Mouse (Mus musculus) spleen, adult 18-20 months (tissue): ENCODE data around the gene Ak4.
"Not testable (repeated sequence)": the region's sequence is repeated elsewhere in the genome, so short reads cannot be mapped to it uniquely, and the experiment has no call there.

Source experiments
- DNase-seq, 2 experiments: peaks; one replicate each; pipeline ENCODE4 v3.0.0; 2022; ENCODE audit warnings: mixed read lengths in 2 of 2

Ak4 gene

DNA sequence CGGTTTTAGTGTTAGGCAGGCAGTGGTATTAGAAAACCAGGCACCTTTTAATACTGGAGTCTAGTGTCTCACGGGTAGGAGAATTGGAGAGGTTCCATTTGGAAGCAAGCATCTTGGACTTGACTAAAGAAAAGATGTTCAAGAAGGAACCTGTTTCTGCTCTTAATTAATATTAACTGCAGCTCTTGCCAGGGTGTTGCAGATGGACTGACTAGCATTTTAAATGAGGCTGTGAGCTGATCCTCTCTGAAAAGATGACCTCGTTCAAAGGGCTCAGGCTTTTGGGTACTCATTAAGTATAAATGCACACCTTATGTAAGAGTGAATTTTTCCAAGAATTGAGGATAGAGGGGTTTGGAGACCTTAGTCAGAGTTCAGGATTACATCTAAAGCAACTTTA lies 5.4 kb downstream of the Ak4 start:
- DNase-seq, result no peak

DNA sequence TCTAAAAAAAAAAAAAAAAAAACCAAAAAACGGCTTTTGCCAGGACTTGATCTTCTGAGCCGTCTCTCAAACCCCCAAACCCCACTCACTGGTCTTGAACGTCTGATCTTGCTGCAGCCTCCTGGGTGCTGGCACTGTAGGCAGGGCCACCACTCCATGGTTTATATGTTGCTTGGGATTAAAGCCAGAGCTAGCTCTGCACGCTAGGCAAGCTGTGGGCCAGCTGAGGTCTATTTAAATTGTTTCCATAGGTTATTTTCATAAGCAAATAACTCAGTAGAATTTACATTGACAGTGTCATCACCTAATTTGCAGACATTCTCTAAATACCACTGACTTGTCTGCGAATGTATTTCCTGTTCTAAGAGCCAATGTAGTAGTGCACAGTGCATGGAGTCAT lies 6.0 kb downstream of the Ak4 start:
- DNase-seq, result no peak

DNA sequence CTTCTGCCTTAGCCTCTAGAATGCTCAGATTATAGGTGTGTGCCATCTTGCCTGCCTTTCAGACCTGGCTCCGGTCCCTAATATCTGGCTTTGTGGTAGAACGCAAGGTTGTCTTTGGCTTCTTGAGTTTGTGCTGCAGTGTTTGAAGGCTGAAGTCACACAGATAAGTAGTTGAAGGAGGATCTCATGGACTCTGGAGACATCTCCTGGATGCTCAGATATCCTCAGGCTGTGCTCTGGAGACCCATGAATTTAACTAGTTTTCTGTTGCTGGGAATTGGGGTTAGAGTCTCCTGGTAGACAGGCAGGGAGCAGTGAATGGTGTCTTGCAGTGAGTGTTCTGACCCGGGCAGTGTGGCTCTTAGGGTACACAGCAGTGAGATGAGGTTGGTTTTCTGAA lies 6.6 kb downstream of the Ak4 start:
- DNase-seq, result no peak

DNA sequence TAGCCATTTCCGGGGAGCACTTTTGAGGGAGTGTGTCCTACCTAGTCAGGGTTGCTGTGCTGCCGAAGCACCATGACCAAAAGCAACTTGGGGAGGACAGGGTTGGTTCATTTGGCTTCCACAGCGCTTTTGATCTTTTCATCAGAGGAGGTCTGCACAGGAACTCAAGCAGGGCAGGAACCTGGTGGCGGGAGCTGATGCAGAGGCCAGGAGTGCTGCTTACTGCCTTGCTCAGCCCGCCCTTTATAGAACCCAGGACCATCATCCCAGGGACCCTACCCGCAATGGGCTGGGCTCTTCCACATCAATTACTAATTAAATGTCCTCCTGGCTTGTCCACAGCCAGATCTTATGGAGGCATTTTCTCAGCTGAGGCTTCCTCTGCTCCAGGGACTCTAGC lies 7.5 kb downstream of the Ak4 start:
- no peak for DNase-seq

DNA sequence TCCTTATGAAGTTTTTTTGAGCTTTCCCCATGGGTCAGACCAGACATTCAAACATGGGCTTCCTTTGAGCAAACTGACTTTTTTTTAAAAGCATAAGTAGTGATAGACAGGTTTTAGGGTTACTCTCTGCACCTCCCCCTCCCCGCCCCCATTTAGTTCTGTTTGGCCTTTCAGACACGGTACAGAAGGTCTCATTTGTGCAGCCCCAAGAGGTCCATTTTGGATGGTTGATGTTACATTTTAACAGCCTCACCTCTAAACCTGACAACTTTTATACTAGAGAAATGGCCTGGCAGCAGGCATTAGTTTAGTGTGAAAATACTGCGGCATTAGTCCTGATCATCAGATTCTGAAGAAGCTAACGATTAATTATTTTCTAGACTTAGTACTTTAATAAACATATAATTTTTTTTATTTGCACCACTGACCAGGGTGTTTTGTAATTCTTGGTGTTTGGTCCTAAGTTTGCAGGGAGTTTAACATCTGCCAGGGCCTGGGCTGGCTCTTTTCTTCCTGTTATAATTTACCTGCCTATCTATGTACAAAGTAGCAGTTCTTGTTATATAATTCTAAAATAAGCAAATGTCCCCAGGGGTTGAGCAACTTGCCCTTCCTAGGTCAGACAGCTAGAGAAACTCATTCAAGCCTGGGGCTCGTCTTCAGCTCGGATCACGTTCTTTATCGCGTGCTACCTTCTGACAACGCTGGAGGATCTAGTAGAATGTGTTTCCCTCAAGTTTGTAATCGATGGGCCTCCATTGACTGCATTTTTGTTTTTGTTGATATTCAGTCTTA lies 9.0 kb downstream of the Ak4 start:
- no peak for DNase-seq

DNA sequence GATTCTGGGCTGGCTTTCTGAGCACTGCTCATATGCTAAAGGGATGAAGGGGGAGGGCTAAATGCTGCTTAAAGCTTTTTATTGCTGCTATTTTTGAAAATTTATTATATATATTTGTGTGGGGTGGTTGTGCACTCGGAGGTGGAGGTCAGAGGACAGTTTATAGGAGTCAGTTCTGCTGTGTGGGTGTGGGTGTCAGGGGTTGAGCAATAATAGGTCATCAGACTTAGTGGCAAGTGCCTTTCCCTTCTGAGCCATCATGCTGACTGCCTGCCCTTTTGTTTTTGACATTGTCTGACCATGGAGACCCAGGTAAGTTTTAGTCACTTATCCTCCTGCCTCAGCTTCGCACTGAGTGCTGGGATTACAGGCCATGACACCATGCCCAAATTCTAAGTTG lies 10.0 kb downstream of the Ak4 start:
- DNase-seq, result no peak

DNA sequence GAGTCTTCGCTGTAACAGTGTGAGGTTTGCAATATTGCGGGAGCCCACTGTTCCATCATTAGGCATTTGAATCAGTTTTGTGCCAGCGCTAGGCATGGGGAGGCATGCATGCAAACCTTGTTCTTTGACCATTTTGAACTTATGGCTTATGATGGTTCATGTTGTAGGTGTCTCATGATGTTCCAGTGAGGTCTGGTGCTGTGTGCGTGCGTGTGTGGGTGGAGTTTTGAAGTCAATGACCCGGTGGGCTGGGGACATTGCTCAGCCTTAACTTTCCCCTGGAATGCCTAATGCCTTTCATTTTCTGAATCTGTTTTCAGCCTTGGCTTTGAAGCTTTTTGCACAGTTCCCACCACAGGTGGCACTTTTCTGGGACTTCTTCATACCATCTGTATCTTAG lies 10.9 kb downstream of the Ak4 start:
- DNase-seq, result no peak

DNA sequence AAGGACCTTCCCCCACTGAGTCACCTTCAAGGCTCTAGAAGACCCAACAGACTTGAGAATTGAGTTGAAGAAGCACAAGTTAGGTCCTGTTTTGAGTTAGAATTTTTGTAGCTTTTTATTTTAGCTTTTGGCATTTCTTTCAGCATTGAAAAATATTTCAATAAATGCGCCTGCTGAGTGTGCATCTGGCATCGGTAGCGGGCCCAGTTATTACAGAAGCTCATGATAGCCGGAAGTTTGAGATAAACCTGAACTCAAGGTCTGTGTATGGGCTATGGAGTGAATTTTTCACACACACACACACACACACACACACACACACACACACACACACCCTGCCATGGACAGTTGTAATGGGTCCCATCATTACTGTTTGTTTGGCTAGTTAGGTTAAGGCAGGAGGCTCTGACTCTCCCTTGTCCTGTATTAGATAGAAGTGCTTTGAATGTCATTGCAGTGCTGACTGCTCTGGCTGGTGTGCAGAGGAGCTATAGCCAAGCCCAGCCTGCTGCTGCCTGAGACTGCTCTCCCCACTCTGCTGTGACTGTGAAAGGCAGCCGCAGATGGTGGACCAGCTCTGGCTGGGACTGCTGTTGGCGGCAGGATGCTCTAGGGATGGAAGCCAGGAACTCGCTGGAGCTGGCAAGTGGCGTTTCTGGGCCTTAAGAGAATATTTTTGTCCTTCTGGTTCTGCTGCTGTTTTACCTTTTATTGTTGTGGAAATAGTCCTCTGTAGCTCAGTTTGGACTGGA lies 17.9 kb downstream of the Ak4 start:
- DNase-seq, result no peak

DNA sequence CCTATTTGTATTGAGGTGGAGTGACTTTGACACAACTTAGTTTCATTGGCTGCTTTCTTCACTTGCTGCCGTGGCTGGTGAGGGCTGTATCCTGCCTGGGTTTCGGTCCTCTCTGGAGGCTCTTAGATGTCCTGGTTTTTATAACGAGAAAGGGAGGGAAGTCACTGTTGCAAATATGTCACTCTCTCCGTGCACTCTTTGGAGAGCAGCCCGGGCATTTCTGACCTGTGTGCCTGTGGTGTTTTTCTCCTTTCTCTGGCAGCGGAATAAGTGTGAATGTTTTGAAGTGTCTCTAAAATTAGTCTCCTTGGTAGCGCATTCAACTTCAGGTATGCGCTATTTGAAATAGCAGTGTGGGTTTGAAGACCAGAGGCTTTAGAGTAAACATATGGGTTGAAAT lies 19.2 kb downstream of the Ak4 start:
- no peak for DNase-seq

DNA sequence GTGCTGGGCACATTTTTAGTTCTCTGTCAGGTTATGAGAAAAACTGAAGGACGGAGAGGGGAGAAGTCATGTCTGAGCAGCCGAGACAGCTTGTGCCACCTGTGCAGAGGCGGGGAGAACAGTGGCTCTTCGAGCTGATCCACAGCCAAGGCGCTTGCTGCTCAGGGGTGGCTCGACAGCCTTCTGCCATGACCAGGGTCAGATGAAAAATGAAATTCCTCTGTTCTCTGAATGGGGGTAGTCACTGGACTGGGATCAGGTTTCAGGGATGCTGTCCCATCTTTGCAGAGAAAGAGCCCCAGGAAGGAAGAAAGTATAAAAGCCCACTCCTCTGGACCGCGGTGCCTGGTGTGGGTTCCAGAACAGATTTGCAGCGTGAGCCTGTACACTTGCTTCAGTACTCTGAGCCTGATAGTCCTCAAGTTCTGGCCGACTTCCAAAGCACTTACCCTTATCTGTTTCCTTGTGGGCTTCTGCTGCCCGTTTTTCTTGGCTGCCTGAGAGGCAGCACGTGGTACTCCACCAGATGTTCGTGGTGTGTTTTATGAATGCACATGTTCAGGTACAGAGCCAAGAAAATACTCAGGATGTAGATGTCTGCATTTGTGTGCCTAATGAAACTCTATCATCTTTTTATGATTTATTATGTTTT lies 20.8 kb downstream of the Ak4 start:
- no peak for DNase-seq

DNA sequence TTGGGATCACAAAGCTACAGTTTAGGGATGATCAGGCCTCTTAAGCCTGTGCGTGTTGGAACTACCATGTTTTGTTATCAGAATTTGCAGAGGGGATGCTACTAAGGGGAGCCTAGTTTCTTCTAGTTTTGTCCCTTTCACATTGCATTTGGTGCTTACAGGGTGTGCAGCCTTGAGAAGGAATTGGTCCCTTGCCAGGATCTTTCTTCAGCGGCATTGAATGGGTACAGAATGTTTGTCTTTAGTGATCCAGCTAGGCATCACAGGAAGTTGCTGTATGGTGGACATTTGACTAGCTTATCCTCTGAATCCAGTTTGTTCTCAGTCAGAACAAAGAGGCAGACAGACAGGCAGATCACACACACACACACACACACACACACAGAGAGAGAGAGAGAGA lies 23.7 kb downstream of the Ak4 start:
- DNase-seq, result no peak

DNA sequence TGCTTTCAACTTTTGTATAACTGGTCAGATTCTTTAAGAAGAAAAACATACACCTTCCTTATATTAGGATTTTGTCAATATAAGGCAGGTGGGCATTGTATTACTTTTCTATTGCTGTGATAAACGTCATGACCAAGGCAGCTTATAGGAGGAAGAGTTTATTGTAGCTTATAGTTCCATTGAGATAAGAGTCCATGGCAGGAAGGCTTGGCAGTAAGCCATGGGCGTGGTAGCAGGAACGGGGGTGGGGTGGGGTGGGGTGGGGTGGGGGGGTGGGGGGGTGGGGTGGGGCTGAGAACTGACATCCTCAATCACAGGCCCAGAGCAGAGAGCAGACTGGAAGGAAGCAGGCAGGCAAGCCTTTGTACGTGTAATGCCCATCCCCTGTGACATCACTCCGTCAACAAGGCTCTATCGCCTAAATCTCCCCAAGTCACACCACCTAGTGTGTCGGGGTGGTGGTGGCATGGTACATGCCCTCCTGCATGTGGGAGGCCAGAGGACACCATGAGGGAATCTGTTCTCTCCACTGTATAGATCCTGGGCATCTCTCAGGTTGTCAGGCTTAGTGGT lies 24.4 kb downstream of the Ak4 start:
- no peak for DNase-seq

DNA sequence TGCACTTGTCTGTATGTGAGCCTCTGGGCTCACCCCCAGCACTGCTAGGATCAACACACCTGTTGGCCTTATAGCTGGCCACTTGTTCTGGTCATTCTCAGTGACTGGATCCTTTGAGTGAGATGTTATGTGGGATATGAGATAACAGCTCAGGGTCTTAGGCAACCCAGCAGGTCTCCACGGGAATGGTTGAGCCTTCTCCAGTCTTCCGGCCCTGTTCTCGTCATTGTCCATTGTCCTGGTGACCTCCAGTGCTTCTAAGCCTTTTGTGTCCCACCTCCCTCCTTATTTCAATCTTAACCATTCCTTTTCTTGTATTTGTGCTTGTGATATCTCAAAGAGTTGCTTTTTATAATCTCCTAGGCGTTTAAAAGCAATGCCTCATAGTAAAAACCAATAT lies 26.6 kb downstream of the Ak4 start:
- no peak for DNase-seq

DNA sequence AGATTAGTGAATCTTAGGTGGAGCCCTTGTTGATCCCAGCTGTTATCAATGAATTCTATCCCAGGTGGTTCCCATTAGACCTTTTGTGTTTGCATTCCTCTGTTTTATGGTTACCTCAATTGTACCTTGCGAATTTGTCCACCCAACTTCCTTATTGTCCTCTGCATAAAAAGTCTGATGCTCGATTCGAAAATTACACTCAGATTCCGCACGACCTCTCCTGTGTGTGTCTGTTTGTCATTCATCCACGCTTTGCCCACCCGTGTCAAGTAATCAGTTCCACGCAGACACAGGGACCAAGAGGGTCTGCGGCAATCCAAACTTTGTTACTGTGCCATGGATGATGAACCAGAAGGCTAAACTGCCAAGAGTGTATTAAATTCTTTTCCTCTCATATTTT lies 27.5 kb downstream of the Ak4 start:
- DNase-seq, result not testable (repeated sequence)

DNA sequence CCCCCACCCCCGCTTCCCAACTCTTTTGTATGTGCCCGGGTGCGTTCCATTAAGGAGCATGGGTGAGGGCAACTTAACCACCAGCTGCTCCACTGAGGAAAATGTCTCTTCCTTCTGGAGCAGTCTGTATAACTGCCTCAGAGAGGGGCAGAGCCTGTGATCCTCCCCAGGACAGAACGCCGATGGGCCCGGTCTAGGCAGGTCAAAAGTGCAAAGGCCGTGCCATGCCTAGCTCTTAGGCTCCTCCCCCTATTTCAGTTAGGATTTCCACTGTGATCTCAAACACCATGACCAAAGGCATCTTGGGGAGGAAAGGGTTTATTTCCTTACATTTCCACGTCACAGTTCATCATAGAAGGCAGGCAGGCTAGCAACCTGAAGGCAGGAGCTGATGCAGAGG lies 29.6 kb downstream of the Ak4 start:
- no peak for DNase-seq

DNA sequence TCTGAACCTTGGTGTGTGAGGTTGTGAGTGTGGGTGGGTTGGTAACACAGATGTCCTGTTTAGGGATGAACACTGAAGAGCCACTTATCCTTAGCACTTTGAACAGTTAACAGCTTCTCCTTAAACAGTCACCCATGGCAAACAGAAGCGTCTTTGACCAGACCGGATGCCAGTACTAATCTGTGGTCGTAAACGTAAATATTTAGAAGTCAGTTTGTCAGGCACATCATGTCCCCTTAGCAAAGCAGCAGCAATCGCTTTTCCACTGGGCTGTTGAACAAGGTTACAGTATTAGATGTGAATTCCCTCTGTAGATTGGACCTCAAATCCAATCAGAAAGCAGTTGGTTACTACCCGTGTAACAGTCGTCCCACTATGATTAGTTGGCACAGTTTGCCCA lies 30.3 kb downstream of the Ak4 start:
- DNase-seq, result no peak

DNA sequence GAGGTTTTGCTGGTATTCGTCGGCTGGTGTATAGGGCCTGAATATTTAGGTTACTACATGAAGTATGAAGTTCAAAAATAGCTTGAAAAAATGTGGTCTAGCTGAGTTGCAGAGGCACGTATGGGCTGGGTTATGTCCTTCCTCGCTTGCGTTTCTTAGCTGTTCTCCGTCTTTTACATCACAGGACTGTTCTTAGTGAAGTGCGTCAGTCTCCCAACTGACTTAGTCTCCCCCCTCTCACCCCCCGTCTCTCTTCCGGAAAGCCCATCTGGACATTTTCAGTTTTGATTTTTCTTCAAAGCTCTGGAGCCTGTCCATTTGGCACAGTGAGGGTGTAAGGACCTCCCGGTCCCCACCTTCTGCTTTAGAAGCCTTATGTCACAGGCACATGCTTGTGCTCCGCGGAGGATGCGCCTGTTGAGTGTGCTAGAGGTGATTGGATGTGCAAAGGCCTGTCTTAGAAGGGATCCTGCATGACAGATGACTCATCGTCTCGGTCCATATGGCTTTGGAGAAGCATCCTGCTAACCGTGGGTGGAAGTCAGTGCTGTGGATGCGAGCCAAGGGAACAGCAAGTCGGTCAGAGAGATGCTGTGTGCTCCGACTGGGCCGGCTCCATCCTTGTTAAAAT lies 31.2 kb downstream of the Ak4 start:
- no peak for DNase-seq

DNA sequence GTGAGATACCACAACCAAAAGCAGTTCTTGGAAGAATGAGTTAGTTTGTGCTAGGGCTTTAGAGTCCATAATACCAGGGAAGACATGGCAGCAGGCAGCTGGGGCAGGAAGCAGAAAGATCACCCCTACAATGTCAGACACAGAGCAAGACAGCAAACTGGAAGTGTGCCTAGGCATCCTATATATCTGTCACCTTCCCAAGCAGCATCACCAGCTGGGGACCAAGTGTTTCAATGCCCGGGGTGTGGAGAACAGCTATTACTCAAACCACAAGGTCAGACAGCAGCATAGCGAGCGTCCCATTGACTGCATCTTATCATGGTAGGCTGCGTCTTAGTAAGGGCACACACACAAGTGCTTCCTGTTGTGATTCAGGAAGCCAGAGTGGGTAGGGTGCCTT lies 32.0 kb downstream of the Ak4 start:
- no peak for DNase-seq

DNA sequence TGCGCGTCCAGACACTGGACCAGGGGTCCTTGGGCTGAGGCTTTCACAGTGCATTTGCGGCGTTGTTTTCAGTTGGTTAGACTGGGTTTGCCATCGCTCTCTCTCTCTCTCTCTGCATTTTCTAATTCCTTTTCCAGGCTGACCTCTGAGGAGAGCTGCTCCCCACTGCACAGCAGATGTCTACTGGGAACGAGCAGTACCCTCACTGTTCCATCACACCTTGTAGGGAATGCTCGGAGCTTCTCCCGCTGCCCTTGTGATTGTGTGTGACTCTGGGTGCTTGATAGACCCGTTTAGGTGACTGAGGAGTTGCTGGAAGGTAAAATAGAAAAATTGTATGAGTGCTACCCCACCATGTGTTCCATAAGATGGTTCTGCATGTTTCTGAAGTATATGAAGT lies 33.8 kb downstream of the Ak4 start:
- DNase-seq, result no peak

DNA sequence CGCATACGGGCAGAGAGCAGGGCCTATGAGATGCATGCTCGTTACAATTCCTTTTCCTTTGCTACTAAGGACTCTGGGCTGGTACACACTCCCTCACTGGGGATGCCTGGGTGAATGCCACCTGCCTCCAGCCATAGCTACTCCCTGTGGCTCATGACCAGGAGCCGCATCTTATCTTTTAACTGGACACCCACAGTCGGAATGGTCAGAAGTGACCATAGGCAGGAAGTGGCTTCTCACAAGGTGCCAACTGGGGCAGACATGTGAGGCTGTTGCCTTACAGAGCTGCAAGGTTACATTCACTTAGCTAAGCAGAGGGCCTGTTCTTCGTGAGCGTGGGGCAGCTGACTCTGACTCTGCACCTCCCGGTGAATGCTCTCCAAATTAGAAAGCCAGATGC lies 38.1 kb downstream of the Ak4 start:
- DNase-seq, result no peak

DNA sequence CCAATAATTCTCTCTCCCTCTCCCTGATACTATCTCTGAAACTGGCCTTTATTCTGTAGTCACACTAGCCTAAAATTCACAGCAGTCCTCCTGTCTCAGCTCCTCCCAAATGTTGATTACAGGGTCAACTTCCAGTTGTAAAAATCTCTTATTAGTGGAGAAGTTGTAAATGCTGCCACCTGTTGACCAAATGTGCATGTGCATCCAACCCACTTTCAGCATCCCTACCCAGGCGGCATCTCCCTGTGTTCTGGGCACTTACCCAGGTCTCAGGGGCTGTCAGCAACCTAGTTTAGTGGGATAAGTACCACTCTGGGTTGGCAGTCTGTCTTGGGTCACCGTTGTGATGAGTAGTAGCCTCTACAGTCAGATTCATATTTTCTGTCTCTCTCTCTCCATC lies 39.3 kb downstream of the Ak4 start:
- DNase-seq, result peak in 1 of 2 experiments; percentile 32

DNA sequence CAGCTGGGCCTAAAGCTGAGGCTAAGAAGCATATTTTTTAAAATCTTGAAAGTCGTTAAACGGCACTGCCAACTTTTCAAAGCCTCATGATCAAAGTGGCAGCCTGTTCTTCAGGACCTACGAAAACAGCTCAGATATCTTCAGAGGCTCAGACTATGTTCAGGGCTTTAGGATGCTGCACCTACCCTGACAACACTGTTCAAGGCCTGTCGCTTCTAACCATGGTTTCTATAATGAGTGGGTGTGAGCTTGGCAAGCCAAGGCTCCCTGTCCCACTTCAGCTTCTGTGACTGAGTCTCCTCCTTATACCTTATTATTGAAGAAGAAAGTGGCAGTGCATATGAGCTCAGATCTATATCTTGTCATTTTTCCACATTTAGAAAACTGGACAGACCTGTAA lies 40.3 kb downstream of the Ak4 start:
- no peak for DNase-seq

DNA sequence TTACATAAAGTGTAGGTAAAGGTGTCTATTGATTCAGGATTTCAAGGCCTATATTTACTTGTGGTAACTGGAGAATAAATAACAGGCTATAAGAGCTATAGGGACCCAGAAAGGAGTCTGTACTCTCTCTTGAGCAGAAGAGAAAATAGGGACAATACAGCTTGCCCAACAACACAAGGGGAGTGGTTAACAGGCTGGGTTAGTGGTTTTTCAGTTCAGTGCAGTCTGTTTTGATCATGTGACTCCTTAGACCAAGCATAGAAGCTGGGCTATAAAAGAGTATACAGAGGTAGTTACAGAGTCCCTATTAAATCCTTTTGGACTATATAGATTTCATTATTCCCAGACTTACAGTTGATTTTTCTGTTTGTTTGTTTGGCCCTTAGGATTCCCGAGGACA lies 41.0 kb downstream of the Ak4 start:
- DNase-seq, result no peak
